Mouse (Mus musculus) frontal cortex, postnatal 10 days (tissue): ENCODE results near the gene Rab24.

Source experiments
- DNase-seq, 2 experiments: peaks; one replicate each; pipeline ENCODE4 v3.0.0; 2022; ENCODE audit warnings: low spot score in 2 of 2, mixed read lengths in 1 of 2

Gene Rab24

GRCm38 (mm10) chr13:55321434-55322129 lies at the start of gene Rab24:
Rab24 (minus strand) TSS chr13:55321946.
- peak; percentile 83 to 87 for DNase-seq

- no peak for DNase-seq
Observed at GRCm38 (mm10) chr13:55371007-55371681, 49.4 kb upstream of the Rab24 start.

DNA sequence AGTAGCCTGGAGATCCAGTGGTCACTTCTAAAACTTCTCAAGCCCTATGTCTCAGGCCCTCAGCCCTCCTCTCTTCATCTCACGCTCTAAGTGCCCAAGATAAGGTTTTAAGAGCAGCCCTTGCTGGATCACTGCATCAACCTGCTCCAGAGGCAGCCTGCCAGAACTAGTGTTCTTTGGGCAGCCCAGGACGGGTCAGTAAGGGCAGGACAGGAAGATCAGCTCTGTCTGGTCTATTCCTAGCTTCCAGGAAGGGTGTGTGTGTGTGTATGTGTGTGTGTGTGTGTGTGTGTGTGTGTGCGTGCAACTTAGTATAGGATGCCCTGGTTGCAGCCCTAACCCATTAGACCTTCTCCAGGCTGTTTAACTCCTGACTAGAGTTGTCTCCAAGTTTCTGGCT lies 48.5 kb upstream of the Rab24 start:
- DNase-seq: no peak

- peak; percentile 23 to 56 for DNase-seq
Observed at GRCm38 (mm10) chr13:55369531-55370114, 47.9 kb upstream of the Rab24 start, which contains the start of gene Rgs14. Rgs14 (plus strand) TSS chr13:55369732.

GRCm38 (mm10) chr13:55368401-55368800 lies 46.7 kb upstream of the Rab24 start:
- DNase-seq: no peak

DNA sequence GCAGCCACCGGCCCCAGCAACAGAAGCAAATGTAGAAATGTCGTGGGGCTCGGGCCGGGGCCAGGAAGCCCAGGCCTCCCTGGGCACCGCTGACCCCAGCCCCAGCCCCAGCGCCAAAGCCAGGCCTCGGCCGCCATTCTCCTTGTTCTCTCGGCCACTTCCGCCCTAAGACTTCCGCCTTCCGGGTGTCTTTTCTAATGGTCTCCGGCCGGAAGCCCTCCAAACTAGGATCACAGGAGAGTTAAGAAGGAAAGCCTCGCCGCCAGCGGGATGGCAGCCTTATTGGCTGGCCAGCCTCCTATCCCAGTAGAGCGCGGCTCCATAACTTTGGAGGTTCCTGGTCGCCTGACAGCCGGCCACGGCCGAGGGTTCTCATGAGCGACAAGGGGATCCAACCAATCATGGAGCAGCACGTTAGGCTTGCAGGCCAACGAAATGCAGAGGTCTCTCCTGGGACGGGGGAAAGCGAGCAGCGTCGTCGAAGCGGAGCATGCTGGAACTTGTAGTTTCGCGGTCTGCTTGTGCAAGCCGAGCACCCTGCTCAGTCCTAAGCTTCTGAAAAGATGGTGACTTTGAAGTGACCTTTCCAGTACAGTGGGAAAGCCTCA lies 40.8 kb upstream of the Rab24 start, which contains the start of gene Lman2:
TSS of gene Lman2 (minus strand) at position 331 of the 608 bp plus-strand sequence.
- peak; percentile 97 to 98 for DNase-seq

DNA sequence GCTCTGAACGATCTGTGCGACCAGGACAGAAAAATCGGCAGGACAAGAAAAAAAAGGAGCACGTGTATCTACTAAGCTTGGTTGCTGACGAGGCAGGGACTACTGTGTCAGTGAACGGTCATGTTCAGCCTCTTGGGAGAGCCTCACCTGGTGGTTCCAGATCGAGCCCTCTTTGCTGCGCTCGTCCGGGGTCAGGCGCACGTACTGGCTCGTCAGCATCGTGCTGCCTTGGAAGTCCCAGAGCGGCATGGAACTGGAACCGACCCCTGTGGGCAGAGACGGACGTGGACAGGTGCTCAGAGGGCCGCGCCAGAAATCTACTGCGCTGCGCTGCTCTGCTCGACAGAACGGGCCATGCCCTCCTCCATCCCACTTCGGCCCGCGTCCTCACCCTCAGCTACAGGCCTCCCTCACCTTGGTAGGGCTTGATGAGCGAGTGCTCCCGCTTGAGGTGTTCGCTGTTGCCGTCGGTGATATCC lies 40.3 kb upstream of the Rab24 start:
- DNase-seq: no peak

DNA sequence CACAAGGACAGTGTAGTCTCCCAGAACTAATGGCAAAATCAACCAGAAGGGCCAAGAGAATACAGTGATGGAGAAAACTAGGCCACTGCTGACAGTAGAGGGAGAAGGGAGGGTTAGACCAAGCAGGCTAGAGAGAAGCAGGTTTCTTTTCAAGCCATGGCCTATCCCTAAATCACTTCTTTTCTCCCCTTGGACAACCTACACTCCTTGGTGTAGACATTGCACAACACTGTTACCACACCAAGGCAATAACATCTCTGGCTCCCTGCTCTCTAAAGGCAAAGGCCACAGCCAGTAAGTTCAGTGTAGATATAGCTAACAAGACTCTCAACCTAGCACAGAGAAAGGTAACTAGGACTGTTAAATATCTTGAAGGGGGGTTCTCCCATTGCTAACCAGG lies 39.4 kb upstream of the Rab24 start:
- DNase-seq: no peak

- no peak for DNase-seq
Observed at GRCm38 (mm10) chr13:55346745-55347144, 25.0 kb upstream of the Rab24 start.

DNA sequence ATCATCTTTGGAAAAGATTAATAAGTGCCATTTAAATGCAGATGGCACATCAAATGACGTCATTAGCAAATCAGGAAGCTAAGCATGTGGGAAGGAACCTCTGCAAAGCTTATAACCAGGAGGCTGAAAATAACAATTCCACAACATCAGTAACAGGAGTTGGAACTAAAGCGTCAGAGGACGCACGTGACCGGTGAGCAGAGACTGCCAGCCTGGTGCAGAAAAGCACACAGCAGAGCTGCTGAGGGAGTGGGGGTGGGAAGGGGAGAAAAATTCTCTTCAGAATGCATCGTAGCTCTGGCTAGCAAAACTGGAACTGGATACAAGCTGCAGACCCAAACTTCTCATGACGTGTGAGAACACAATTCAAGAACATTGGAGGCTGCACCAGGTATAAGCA lies 22.5 kb upstream of the Rab24 start:
- no peak for DNase-seq

- no peak for DNase-seq
Observed at GRCm38 (mm10) chr13:55342469-55342868, 20.7 kb upstream of the Rab24 start.

DNA sequence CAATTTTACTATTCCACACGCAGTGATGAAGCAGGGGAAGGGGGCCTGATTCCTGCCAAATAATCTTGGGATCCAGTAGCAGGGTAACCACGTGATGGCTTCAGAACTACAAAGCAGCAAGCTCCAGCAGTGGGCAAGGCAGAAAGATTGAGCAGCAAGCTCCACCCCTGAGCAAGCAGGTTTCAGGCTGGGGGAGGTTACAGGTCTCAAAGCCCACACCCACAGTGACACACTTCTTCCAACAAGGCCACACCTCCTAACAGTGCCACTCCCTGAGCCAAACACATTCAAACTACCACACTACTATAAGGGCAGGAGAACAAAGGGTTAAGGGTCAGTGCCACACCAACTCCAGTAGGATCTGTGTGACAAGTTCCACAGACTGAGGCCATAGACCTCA lies 17.5 kb upstream of the Rab24 start:
- no peak for DNase-seq

DNA sequence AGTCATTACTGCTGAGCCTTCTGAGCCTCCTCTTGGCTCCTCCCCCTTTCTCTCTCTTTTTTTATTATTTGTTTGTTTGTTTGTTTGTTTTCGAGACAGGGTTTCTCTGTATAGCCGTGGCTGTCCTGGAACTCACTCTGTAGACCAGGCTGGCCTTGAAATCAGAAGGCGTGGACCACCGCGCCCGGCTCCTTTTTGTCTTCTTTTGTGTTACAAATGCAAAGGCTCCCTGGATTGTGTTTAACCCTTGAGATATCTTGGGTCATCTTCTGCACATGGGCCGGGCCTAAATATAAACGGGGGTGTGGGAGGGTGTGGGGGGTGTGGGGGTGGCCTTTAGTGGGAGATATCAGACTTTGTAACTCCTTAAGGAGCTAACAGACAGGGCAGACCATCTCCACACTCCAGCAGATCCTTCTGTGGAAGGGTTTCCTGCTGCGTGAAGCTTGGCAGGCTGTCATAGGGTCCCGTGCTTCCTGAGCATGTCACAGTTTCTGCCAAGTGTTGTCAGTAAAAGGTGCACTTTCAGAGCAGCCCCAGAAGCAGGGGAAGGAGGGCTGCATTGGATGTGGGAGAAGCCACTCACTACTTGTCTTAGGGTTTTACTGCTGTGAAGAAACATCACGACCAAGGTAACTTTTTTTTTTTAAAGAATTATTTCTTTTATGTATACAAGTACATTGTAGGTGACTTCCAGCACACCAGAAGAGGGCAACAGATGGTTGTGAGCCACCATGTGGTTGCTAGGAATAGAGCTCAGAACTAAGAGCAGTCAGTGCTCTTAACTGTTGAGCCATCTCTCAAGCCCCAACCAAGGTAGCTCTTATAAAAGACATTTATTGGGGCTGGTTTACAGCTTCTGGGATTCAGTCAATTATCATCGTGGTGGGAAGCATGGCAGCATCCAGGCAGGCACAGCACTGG lies 16.6 kb upstream of the Rab24 start:
- DNase-seq: no peak

DNA sequence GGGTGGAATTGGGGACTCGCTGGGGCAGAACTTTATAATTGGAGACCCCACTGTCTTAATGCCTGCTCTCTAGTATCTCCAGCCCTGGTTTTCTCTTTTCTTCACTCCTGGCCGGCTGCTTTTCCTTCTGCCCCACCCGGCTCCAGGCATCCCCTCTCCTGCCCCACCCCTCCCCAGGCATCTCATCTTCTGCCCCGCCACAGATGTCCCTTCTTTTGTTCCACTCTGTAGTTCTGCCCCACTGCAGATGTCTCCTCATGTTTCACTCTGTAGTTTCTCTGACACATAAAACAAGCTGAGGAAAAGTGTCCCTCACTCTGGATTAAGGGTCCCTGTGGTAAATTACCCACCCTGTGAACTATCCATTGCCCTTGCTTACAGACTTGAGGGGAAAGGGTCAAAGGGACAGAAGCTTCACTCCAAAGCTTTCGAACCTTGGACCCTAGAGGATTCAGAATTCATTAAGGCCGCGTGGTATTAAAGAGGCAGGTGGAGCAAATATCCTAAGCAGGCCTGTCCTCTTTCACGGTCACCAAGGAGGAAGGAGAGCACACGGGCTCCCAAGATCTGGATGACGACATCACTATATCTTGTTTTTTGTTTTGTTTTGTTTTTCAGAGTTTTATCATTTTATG lies 15.7 kb upstream of the Rab24 start:
- DNase-seq: no peak

- no peak for DNase-seq
Observed at GRCm38 (mm10) chr13:55335701-55336100, 14.0 kb upstream of the Rab24 start.

GRCm38 (mm10) chr13:55332331-55332730 lies 10.6 kb upstream of the Rab24 start:
- no peak for DNase-seq

- no peak for DNase-seq
Observed at GRCm38 (mm10) chr13:55330567-55331400, 9.0 kb upstream of the Rab24 start.

GRCm38 (mm10) chr13:55329683-55330566 lies 8.2 kb upstream of the Rab24 start, which contains the start of gene Mxd3:
Mxd3 (minus strand) TSS chr13:55329823.
- DNase-seq: peak; percentile 76 to 80
